Mouse (Mus musculus) right cerebral cortex, postnatal 4 days (tissue): ENCODE measurements at regions not wholly inside any gene's neighbourhood (a gene's known extent, or its start where the extent isn't known, plus 50 kb on each side); places are given as distances from the start of the nearest gene placed in this dataset.

Experiments used
- DNase-seq: peaks from one replicate; pipeline ENCODE4 v3.0.0-alpha.2; 2022

- DNase-seq, result no peak
Measured at GRCm38 (mm10) chr7:70972023-70972400, 379.3 kb downstream of the Gm10295 start.

- no peak for DNase-seq
Measured at GRCm38 (mm10) chr7:70971323-70972022, 379.8 kb downstream of the Gm10295 start.

GRCm38 (mm10) chr7:70952318-70952959 is 398.8 kb downstream of the Gm10295 start:
- no peak for DNase-seq

- DNase-seq, result no peak
Measured at GRCm38 (mm10) chr7:70948281-70948680, 403.0 kb downstream of the Gm10295 start.

GRCm38 (mm10) chr7:70946260-70946659 is 405.0 kb downstream of the Gm10295 start:
- no peak for DNase-seq

- DNase-seq, result no peak
Measured at GRCm38 (mm10) chr7:70930911-70931310, 420.4 kb downstream of the Gm10295 start.

- DNase-seq, result no peak
Measured at GRCm38 (mm10) chr7:70929935-70930334, 421.4 kb downstream of the Gm10295 start.

- DNase-seq, result no peak
Measured at GRCm38 (mm10) chr7:70928001-70928400, 423.3 kb downstream of the Gm10295 start.

GRCm38 (mm10) chr7:70917016-70917415 is 434.3 kb downstream of the Gm10295 start:
- DNase-seq, result no peak

- DNase-seq, result no peak
Measured at GRCm38 (mm10) chr7:70908921-70909320, 442.4 kb downstream of the Gm10295 start.

- no peak for DNase-seq
Measured at GRCm38 (mm10) chr7:70891700-70892099, 459.6 kb downstream of the Gm10295 start.

GRCm38 (mm10) chr7:70880496-70880895 is 470.8 kb downstream of the Gm10295 start:
- no peak for DNase-seq

- no peak for DNase-seq
Measured at GRCm38 (mm10) chr7:70874393-70874792, 476.9 kb downstream of the Gm10295 start.

GRCm38 (mm10) chr7:70870841-70871534 is 480.3 kb downstream of the Gm10295 start:
- no peak for DNase-seq

- DNase-seq, result no peak
Measured at GRCm38 (mm10) chr7:70869125-70869524, 482.2 kb downstream of the Gm10295 start.

GRCm38 (mm10) chr7:70859957-70860356 is 491.3 kb downstream of the Gm10295 start:
- DNase-seq, result no peak

GRCm38 (mm10) chr7:70850726-70851125 is 484.2 kb upstream of the Nr2f2 start:
- no peak for DNase-seq

GRCm38 (mm10) chr7:70848016-70848776 is 481.7 kb upstream of the Nr2f2 start:
- no peak for DNase-seq

- DNase-seq, result no peak
Measured at GRCm38 (mm10) chr7:70847450-70847993, 481.0 kb upstream of the Nr2f2 start.

- no peak for DNase-seq
Measured at GRCm38 (mm10) chr7:70846076-70846475, 479.5 kb upstream of the Nr2f2 start.

GRCm38 (mm10) chr7:70840142-70840541 is 473.6 kb upstream of the Nr2f2 start:
- no peak for DNase-seq

GRCm38 (mm10) chr7:70839190-70839589 is 472.7 kb upstream of the Nr2f2 start:
- DNase-seq, result no peak
